Mouse (Mus musculus): ENCODE data around the gene Uimc1. TPM values are rescaled to one million over a fixed set of nuclear protein-coding genes. Genes with fewer than 3 reads are reported as not detected.

Uimc1 gene
- polyA plus RNA-seq, 1 experiment from 2014 or later: 12.1 TPM

- H3K4me3 ChIP-seq (ENCODE audit: low read depth, low read length): no peak overlapping the region
- H3K27me3 ChIP-seq (ENCODE audit: insufficient read depth, low read length): no peaks in the 10 kb centered on the region
- no peak for ATAC-seq
- no peak overlapping the region for H3K27ac ChIP-seq (ENCODE audit: low read depth)
- no peak overlapping the region for H3K4me2 ChIP-seq (ENCODE audit: low read depth, low read length)
- no peaks in the 10 kb centered on the region for H3K36me3 ChIP-seq (replicated peaks; ENCODE audit: insufficient read depth, low read length)
- no peaks in the 10 kb centered on the region for H3K9me3 ChIP-seq (ENCODE audit: low read length)
- no peak overlapping the region for H3K9ac ChIP-seq (replicated peaks)
- WGBS (ENCODE audit: insufficient replicate concordance): 34% methylated on average over 8 of the region's 8 CpGs
- no peak for DNase-seq
- TF ChIP-seq CTCF (IDR thresholded peaks at IDR 0.05; ENCODE audit: low read depth): no peak
- TF ChIP-seq EP300 (IDR thresholded peaks at IDR 0.05; ENCODE audit: low read depth): no peak
- no peaks in the 10 kb centered on the region for H3K4me1 ChIP-seq (ENCODE audit: insufficient read depth)
Observed at GRCm38 (mm10) chr13:54983001-54983400, 117.1 kb downstream of the Uimc1 start.

GRCm38 (mm10) chr13:54980957-54981356 is 119.1 kb downstream of the Uimc1 start:
- ATAC-seq (no peak), DNase-seq (no peak)
- WGBS (ENCODE audit: insufficient replicate concordance): 74% methylated on average over 12 of the region's 12 CpGs
- no peaks in the 10 kb centered on the region for H3K27me3 ChIP-seq (ENCODE audit: insufficient read depth, low read length)
- TF ChIP-seq CTCF (IDR thresholded peaks at IDR 0.05; ENCODE audit: low read depth): no peak
- TF ChIP-seq EP300 (IDR thresholded peaks at IDR 0.05; ENCODE audit: low read depth): no peak
- H3K36me3 ChIP-seq (replicated peaks; ENCODE audit: insufficient read depth, low read length): no peaks in the 10 kb centered on the region
- H3K4me2 ChIP-seq (ENCODE audit: low read depth, low read length): no peak overlapping the region
- H3K9ac ChIP-seq (replicated peaks): no peak overlapping the region
- no peak overlapping the region for H3K4me3 ChIP-seq (ENCODE audit: low read depth, low read length)
- H3K9me3 ChIP-seq (ENCODE audit: low read length): no peaks in the 10 kb centered on the region
- no peak overlapping the region for H3K27ac ChIP-seq (ENCODE audit: low read depth)
- H3K4me1 ChIP-seq (ENCODE audit: insufficient read depth): no peaks in the 10 kb centered on the region

GRCm38 (mm10) chr13:54978804-54979203 is 121.3 kb downstream of the Uimc1 start:
- Histone ChIP-seq H3K4me3 (ENCODE audit: low read depth, low read length) (no peak overlapping the region), H3K36me3 (replicated peaks; ENCODE audit: insufficient read depth, low read length) (no peaks in the 10 kb centered on the region), H3K4me2 (ENCODE audit: low read depth, low read length) (no peak overlapping the region), H3K4me1 (ENCODE audit: insufficient read depth) (no peaks in the 10 kb centered on the region), H3K27ac (ENCODE audit: low read depth) (no peak overlapping the region), H3K9ac (replicated peaks) (no peak overlapping the region), H3K27me3 (ENCODE audit: insufficient read depth, low read length) (no peaks in the 10 kb centered on the region), H3K9me3 (ENCODE audit: low read length) (no peaks in the 10 kb centered on the region)
- WGBS (ENCODE audit: insufficient replicate concordance): 58% methylated on average over 8 of the region's 8 CpGs
- DNase-seq (no peak), ATAC-seq (no peak)
- TF ChIP-seq EP300 (IDR thresholded peaks at IDR 0.05; ENCODE audit: low read depth) (no peak), CTCF (IDR thresholded peaks at IDR 0.05; ENCODE audit: low read depth) (no peak)

Other genes starting within 250 kb of the Uimc1 start
- gene Unc5a, start 150.9 kb downstream of the Uimc1 start, polyA plus RNA-seq (2015; fragmentation: Nextera tagmentation; extraction: Ambion mirVana): 0.55 and 0.56 TPM in 2 replicates
- gene Hk3, start 78.9 kb downstream of the Uimc1 start, polyA plus RNA-seq (2015; fragmentation: Nextera tagmentation; extraction: Ambion mirVana): 5.2 and 6.5 TPM in 2 replicates
- gene Zfp346, start 5.0 kb upstream of the Uimc1 start, polyA plus RNA-seq (2015; fragmentation: Nextera tagmentation; extraction: Ambion mirVana): 3.0 and 3.6 TPM in 2 replicates
- gene Gm17617, start 33.2 kb upstream of the Uimc1 start, polyA plus RNA-seq (2015; fragmentation: Nextera tagmentation; extraction: Ambion mirVana): not detected in 2 replicates
- 4.9 and 5.1 TPM in 2 replicates for gene Fgfr4, start 52.3 kb upstream of the Uimc1 start, polyA plus RNA-seq (2015; fragmentation: Nextera tagmentation; extraction: Ambion mirVana)
- gene Nsd1, start 109.5 kb upstream of the Uimc1 start, polyA plus RNA-seq (2015; fragmentation: Nextera tagmentation; extraction: Ambion mirVana): 18.6 and 20.6 TPM in 2 replicates
- 196 and 213 TPM in 2 replicates for gene Prelid1, start 220.2 kb upstream of the Uimc1 start, polyA plus RNA-seq (2015; fragmentation: Nextera tagmentation; extraction: Ambion mirVana)
- 38.7 and 39.6 TPM in 2 replicates for gene Rab24, start 221.6 kb upstream of the Uimc1 start, polyA plus RNA-seq (2015; fragmentation: Nextera tagmentation; extraction: Ambion mirVana)
- gene Mxd3, start 229.5 kb upstream of the Uimc1 start, polyA plus RNA-seq (2015; fragmentation: Nextera tagmentation; extraction: Ambion mirVana): 14.0 and 15.9 TPM in 2 replicates